Mouse (Mus musculus) intestine, embryonic 15.5 days (tissue): Measurements from ENCODE around the gene Prdm16. TPM values are rescaled to one million over a fixed set of nuclear protein-coding genes. Genes with fewer than 3 reads are reported as not detected.

Source experiments
- ATAC-seq: fragments of 200-750 bp; cut with Nextera tagmentation; 2 replicates; pipeline ENCODE4 v1.8.0; 2017; ENCODE audit warnings: moderate TSS enrichment, moderate library complexity
- H3K27ac ChIP-seq: fragments of 300-500 bp; sonication (generic); 2 replicates; pipeline ENCODE4 v1.5.1; 2015; ENCODE audit warnings: mild to moderate bottlenecking, inconsistent platforms
- H3K27me3 ChIP-seq: fragments of 300-500 bp; sonication (generic); replicated peaks from 2 replicates; pipeline ENCODE4 v1.6.1; 2015; ENCODE audit warnings: inconsistent platforms
- H3K36me3 ChIP-seq: fragments of 300-500 bp; sonication (generic); 2 replicates; pipeline ENCODE4 v1.6.1; 2015; ENCODE audit warnings: inconsistent platforms
- H3K4me1 ChIP-seq: fragments of 300-500 bp; sonication (generic); replicated peaks from 2 replicates; pipeline ENCODE4 v1.6.1; 2015; ENCODE audit warnings: inconsistent platforms
- H3K4me2 ChIP-seq: fragments of 300-500 bp; sonication (generic); replicated peaks from 2 replicates; pipeline ENCODE4 v1.6.1; 2015; ENCODE audit warnings: mild to moderate bottlenecking, inconsistent platforms
- H3K4me3 ChIP-seq: fragments of 300-500 bp; sonication (generic); replicated peaks from 2 replicates; pipeline ENCODE4 v1.5.1; 2015; ENCODE audit warnings: inconsistent platforms
- H3K9ac ChIP-seq: fragments of 300-500 bp; sonication (generic); 2 replicates; pipeline ENCODE4 v1.6.1; 2015; ENCODE audit warnings: inconsistent platforms
- H3K9me3 ChIP-seq: fragments of 300-500 bp; sonication (generic); 2 replicates; pipeline ENCODE4 v1.6.1; 2016; ENCODE audit warnings: inconsistent platforms
- WGBS: fragments of 180-500 bp; shearing (Covaris S2); methylation state at CpG from one replicate; pipeline ENCODE4 v1.1.7; 2015; 5-methylcytosine and 5-hydroxymethylcytosine counted together
- polyA plus RNA-seq: library from polyadenylated mRNA; unstranded; fragments of >200 nt; fragmentation: Nextera tagmentation; extraction: Ambion mirVana; gene quantifications from 2 replicates; pipeline ENCODE4 v1.2.1, GENCODE M21; 2015

Prdm16 gene
- polyA plus RNA-seq, 1 experiment from 2014 or later = 16.4 TPM

GRCm38 (mm10) chr4:154497423-154498175, 139.1 kb downstream of the Prdm16 start:
- Histone ChIP-seq H3K36me3 (no peaks in the 10 kb centered on the region), H3K9me3 (no peaks in the 10 kb centered on the region), H3K4me3 (no peak overlapping the region), H3K27me3 (no peaks in the 10 kb centered on the region), H3K4me2 (0 out of 2 replicates have a peak overlapping the region, but pooled peaks have one; percentile 1), H3K4me1 (peaks cover 47% of the 10 kb centered on the region), H3K27ac (peak overlapping the region; percentile 84), H3K9ac (no peak overlapping the region)
- WGBS = 64% methylated on average over 4 of the region's 4 CpGs
- ATAC-seq = peak; percentile 61

GRCm38 (mm10) chr4:154496991-154497390, 139.7 kb downstream of the Prdm16 start:
- Histone ChIP-seq H3K9me3 (no peaks in the 10 kb centered on the region), H3K4me1 (peaks cover 42% of the 10 kb centered on the region), H3K36me3 (no peaks in the 10 kb centered on the region), H3K27me3 (no peaks in the 10 kb centered on the region), H3K27ac (peak overlapping the region; percentile 84), H3K4me3 (no peak overlapping the region), H3K9ac (no peak overlapping the region), H3K4me2 (0 out of 2 replicates have a peak overlapping the region, but pooled peaks have one; percentile 1)
- WGBS = 9% methylated on average over 7 of the region's 7 CpGs
- peak; percentile 85 for ATAC-seq

- no peaks in the 10 kb centered on the region for H3K36me3 ChIP-seq
- peak; percentile 45 for ATAC-seq
- H3K4me2 ChIP-seq = 0 out of 2 replicates have a peak overlapping the region, but pooled peaks have one; percentile 1
- peaks cover 42% of the 10 kb centered on the region for H3K4me1 ChIP-seq
- H3K9me3 ChIP-seq = no peaks in the 10 kb centered on the region
- 65% methylated on average over 5 of the region's 5 CpGs for WGBS
- no peak overlapping the region for H3K4me3 ChIP-seq
- H3K27ac ChIP-seq = peak overlapping the region; percentile 84
- H3K27me3 ChIP-seq = no peaks in the 10 kb centered on the region
- H3K9ac ChIP-seq = no peak overlapping the region
These were observed 140.2 kb downstream of the Prdm16 start for GRCm38 (mm10) chr4:154496522-154496921.

GRCm38 (mm10) chr4:154493996-154494395, 142.7 kb downstream of the Prdm16 start:
- no peak for ATAC-seq
- Histone ChIP-seq H3K9me3 (no peaks in the 10 kb centered on the region), H3K4me1 (peaks cover 27% of the 10 kb centered on the region), H3K9ac (no peak overlapping the region), H3K36me3 (no peaks in the 10 kb centered on the region), H3K27ac (no peak overlapping the region), H3K27me3 (no peaks in the 10 kb centered on the region), H3K4me2 (no peak overlapping the region), H3K4me3 (no peak overlapping the region)
- WGBS = 48% methylated on average over 4 of the region's 4 CpGs

DNA sequence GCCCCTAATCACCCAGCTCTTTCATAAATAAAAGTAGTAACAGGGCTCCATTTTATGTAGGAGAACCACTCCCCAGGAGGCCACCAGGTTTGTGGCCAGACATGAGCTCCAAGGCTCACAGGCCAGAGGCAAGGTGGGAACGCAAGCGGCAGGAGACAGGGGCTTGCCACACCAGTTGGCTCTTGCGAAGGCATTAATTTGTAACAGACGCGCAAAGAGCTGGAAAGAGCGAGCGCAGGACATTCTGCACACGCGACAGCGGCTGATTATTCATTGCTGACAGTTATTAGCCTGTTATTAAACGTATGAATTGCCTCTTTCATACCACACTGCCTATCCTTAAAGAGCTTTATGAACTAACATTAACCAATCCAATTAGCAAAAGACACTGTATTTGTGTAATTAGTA, 144.0 kb downstream of the Prdm16 start:
- 57% methylated on average over 11 of the region's 11 CpGs for WGBS
- ATAC-seq = no peak
- H3K27ac ChIP-seq = peak overlapping the region; percentile 66

DNA sequence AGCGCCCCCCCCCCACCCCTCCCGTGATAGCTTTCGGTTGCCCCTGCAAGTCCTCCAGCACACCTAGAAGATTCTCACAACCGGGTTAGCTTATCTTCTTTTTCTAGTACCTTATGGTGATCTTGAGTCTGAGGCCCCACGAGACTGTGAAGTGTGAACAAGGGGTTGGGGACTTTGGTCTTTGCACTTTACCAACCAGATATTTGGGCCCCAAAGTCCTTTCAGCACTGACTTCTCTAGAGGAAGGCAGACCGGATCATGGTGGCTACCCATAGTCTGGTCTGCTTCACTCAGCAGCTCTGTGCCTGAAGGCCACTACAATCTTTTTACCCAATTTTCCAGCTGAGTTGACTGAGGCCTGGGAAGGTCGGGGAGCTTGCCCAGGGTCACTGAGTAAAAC, 144.4 kb downstream of the Prdm16 start:
- Histone ChIP-seq H3K36me3 (no peaks in the 10 kb centered on the region), H3K4me3 (no peak overlapping the region), H3K9me3 (no peaks in the 10 kb centered on the region), H3K4me1 (peaks cover 22% of the 10 kb centered on the region), H3K4me2 (no peak overlapping the region; the same call in 1 of the 2 replicates), H3K27me3 (no peaks in the 10 kb centered on the region), H3K27ac (peak overlapping the region; percentile 66), H3K9ac (no peak overlapping the region)
- peak; percentile 35 for ATAC-seq
- WGBS = 49% methylated on average over 7 of the region's 7 CpGs

More for the DNA sequence above, 144.0 kb downstream of the Prdm16 start:
- Histone ChIP-seq H3K9ac (no peak overlapping the region), H3K27me3 (no peaks in the 10 kb centered on the region), H3K36me3 (no peaks in the 10 kb centered on the region), H3K9me3 (no peaks in the 10 kb centered on the region), H3K4me3 (no peak overlapping the region), H3K4me2 (no peak overlapping the region; the same call in 1 of the 2 replicates), H3K4me1 (peaks cover 26% of the 10 kb centered on the region)

DNA sequence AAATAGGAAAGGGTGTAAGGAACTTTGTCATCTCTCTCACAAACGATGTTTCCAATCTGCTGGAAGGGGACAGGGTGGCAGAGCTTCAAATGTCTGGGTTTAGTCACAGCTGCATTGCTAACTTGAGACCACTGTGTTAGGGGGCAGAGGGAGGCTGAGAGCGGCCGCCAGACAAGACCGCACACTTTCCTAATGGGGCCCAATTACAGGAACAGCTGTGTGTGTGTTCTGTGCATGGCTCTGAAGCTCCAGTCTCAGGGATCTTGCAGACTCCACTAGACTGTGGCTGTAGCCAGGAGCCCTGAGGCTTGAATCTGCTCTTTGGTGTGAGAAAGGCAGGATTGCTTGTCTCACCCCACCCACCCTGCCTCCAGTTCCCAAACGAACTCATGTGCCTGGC, 148.6 kb downstream of the Prdm16 start:
- Histone ChIP-seq H3K4me2 (no peak overlapping the region), H3K9me3 (no peaks in the 10 kb centered on the region), H3K4me3 (no peak overlapping the region), H3K27ac (no peak overlapping the region), H3K9ac (no peak overlapping the region), H3K4me1 (peaks cover 17% of the 10 kb centered on the region; the same call in 1 of the 2 replicates), H3K36me3 (no peaks in the 10 kb centered on the region), H3K27me3 (no peaks in the 10 kb centered on the region)
- no peak for ATAC-seq
- WGBS = 41% methylated on average over 5 of the region's 5 CpGs

DNA sequence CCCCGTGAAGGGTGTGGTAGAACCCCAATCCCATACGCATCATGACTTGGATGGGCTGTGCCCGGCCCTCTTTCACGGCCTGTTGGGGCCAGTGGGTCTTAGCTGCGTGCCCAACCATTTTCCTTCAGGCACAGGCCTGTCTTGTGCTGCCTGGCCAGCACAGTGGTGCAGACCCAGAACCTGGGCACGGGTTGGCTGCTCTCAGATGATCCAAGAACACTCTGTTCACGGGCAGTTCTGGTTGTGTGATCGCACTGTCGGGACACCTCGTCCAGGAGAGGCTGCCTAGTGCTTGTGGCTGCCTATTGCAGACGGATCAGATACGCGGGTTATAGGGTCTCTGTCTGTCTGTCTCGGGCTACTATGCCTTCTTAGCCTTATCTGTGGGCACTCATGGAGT, 154.0 kb downstream of the Prdm16 start:
- Histone ChIP-seq H3K36me3 (no peaks in the 10 kb centered on the region), H3K4me3 (no peak overlapping the region), H3K4me2 (no peak overlapping the region), H3K27ac (0 out of 2 replicates have a peak overlapping the region, but pooled peaks have one; percentile 37), H3K4me1 (peaks cover 41% of the 10 kb centered on the region), H3K9me3 (no peaks in the 10 kb centered on the region), H3K27me3 (no peaks in the 10 kb centered on the region), H3K9ac (no peak overlapping the region)
- ATAC-seq = no peak; the same call in 1 of the 2 replicates
- WGBS = 75% methylated on average over 14 of the region's 14 CpGs

GRCm38 (mm10) chr4:154481771-154482637, 154.7 kb downstream of the Prdm16 start:
- Histone ChIP-seq H3K36me3 (no peaks in the 10 kb centered on the region), H3K4me3 (no peak overlapping the region), H3K9ac (no peak overlapping the region), H3K27ac (0 out of 2 replicates have a peak overlapping the region, but pooled peaks have one; percentile 37), H3K27me3 (no peaks in the 10 kb centered on the region), H3K9me3 (no peaks in the 10 kb centered on the region), H3K4me2 (no peak overlapping the region), H3K4me1 (peaks cover 41% of the 10 kb centered on the region)
- ATAC-seq = no peak
- 31% methylated on average over 14 of the region's 14 CpGs for WGBS

DNA sequence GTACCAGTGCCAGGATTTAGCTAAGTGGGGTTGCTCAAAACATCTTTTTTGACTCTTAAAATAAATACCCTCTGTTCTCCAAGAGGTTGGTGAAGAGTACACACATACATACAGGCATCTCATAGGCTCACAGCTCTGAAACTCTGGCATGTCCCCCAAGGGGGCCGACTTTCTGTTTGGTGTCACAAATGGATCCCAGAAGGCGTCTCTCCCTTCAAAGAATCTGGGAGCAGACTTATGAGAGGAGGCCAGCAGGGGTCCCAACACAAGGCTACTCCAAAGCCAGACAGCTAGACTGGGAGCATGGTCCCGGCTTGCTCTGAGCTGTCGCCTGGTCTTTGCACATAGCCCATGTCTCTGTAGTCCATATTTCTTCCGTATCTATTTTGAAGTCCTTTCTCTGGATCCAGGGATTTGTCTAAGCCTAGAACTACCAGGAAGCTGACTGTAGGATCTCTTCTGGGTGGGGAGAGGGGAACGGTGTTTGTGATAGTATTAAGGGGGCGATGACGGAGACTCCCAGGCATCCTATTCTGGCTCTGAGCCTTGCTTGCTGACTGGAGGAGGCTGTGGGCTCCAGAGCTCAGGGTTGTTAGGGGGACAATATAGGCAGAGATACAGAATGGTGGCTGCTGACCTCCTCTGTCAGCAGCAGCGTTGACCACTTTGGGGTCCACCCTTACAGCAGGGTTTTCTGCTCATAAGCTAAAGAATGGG, 156.0 kb downstream of the Prdm16 start:
- ATAC-seq = no peak
- Histone ChIP-seq H3K36me3 (no peaks in the 10 kb centered on the region), H3K27me3 (peaks cover 3% of the 10 kb centered on the region; the same call in 1 of the 2 replicates), H3K4me1 (peaks cover 41% of the 10 kb centered on the region), H3K4me2 (no peak overlapping the region), H3K9ac (no peak overlapping the region), H3K27ac (no peak overlapping the region), H3K9me3 (no peaks in the 10 kb centered on the region), H3K4me3 (no peak overlapping the region)
- WGBS = 63% methylated on average over 9 of the region's 9 CpGs

DNA sequence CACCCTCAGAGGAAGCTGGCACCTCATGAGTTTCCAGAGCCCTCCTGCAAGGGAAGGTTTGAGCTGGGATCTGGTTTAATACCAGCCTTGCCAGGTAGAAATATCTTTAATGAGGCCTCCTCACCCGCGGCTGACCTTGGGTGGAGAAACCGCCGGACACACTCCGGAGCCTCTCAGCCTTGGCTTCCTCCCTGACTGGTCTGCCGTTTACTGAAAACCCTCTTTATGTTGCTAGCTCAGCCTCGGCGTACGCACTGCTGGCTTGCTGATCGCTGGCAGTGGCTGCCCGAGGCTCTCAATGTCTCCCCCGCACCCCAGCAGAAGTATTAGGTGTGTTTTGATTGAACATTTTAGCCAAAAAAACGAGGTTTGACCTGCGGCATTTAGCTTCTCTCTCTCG, 156.5 kb downstream of the Prdm16 start:
- H3K27me3 ChIP-seq = peaks cover 5% of the 10 kb centered on the region; the same call in 1 of the 2 replicates
- no peak overlapping the region for H3K27ac ChIP-seq
- H3K9ac ChIP-seq = no peak overlapping the region
- no peaks in the 10 kb centered on the region for H3K36me3 ChIP-seq
- H3K4me1 ChIP-seq = peaks cover 41% of the 10 kb centered on the region
- 57% methylated on average over 15 of the region's 15 CpGs for WGBS
- ATAC-seq = no peak
- no peak overlapping the region for H3K4me2 ChIP-seq
- H3K4me3 ChIP-seq = no peak overlapping the region
- no peaks in the 10 kb centered on the region for H3K9me3 ChIP-seq
